In the genomic region with DNA sequence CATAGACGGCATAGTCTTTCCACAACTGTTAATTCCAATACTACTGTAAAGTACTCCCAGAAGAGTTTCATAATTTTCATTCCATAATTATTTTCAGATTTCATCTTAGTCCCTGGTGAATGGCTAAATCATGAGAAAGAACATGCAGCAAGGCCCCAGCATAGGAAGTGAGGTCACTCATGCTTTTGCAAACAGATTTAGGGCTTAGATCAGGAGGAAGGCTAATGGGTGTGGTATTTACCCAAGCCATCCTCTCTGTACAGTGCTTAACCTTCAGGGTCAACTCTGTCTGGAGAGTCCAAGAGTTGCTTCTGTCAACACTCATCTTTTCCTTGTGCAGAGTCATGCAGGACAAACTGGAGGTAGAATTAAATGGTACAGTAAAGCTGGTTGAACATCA, we compare ENCODE assay signal across 26 mouse cellular contexts.
DNase-seq lines count a peak whose midpoint lies in the region; ATAC-seq and TF ChIP-seq lines count a peak whose summit lies in the region.
"Had no signal": no experiment of that assay in that cellular context is flagged by ENCODE, and none has a peak within 500 bp of the region (broad histone marks: within the 10 kb centered on the region; RNA-seq: fewer than 3 reads in every experiment).

No protein-coding gene starts in this region.

- no peak overlapping the region for H3K4me2 ChIP-seq in kidney, embryonic 15.5 days
- H3K4me2 ChIP-seq: embryonic facial prominence, embryonic 12.5 days; embryonic facial prominence, embryonic 15.5 days; hindbrain, embryonic 13.5 days had no signal

- H3K27me3 ChIP-seq in kidney, adult 2 months (replicated peaks; ENCODE audit: control insufficient read depth, insufficient read depth, low read length), result no peaks in the 10 kb centered on the region
- H3K27me3 ChIP-seq in kidney, embryonic 15.5 days, result no peaks in the 10 kb centered on the region
- H3K27me3 ChIP-seq: CH12.LX; embryonic facial prominence, embryonic 12.5 days; embryonic facial prominence, embryonic 15.5 days; hindbrain, embryonic 13.5 days had no signal

- H3K9me3 ChIP-seq in kidney, embryonic 15.5 days (replicated peaks), result no peaks in the 10 kb centered on the region
- H3K9me3 ChIP-seq: embryonic facial prominence, embryonic 12.5 days; embryonic facial prominence, embryonic 15.5 days; G1E; heart, embryonic 10.5 days; hindbrain, embryonic 10.5 days; hindbrain, embryonic 13.5 days had no signal

- no peak overlapping the region for H3K4me3 ChIP-seq in kidney, adult 2 months (ENCODE audit: insufficient read depth, low read depth, low read length)
- no peak overlapping the region for H3K4me3 ChIP-seq in kidney, embryonic 15.5 days (replicated peaks)
- H3K4me3 ChIP-seq: embryonic facial prominence, embryonic 12.5 days; embryonic facial prominence, embryonic 15.5 days; gastrocnemius, adult 2 months; heart, embryonic 10.5 days; hindbrain, embryonic 10.5 days; hindbrain, embryonic 13.5 days had no signal

- H3K27ac ChIP-seq in kidney, adult 2 months (ENCODE audit: insufficient read depth, low read depth, low read length), result no peak overlapping the region
- no peak overlapping the region for H3K27ac ChIP-seq in kidney, embryonic 15.5 days
- H3K27ac ChIP-seq: embryonic facial prominence, embryonic 12.5 days; embryonic facial prominence, embryonic 15.5 days; gastrocnemius, adult 2 months; heart, embryonic 10.5 days; hindbrain, embryonic 10.5 days; hindbrain, embryonic 13.5 days had no signal

- no peak overlapping the region for H3K9ac ChIP-seq in kidney, embryonic 15.5 days
- H3K9ac ChIP-seq: embryonic facial prominence, embryonic 12.5 days; embryonic facial prominence, embryonic 15.5 days; forebrain, postnatal 0 days; hindbrain, embryonic 13.5 days had no signal

- 84% methylated on average over 1 of the region's 1 CpGs for WGBS in kidney, adult 2 months
- WGBS in kidney, embryonic 15.5 days, result 68% methylated on average over 1 of the region's 1 CpGs

- DNase-seq in embryo, embryonic 10 days (ENCODE audit: low spot score), result peak; percentile 7
- DNase-seq in embryo, embryonic 10.5 days (ENCODE audit: low spot score), result no peak
- DNase-seq in kidney, adult 2 months, result peak; percentile 13
- DNase-seq in kidney, postnatal 10 days, result peak; percentile 11
- no peak for DNase-seq in kidney, postnatal 25 days
- DNase-seq in 3T3-L1 (ENCODE audit: low read depth, low spot score), result peak; percentile 49
- DNase-seq: adrenal gland, adult 8-10 months; adrenal gland, postnatal 25 days; B cell, adult 2 months; cerebellum, adult 11-12 months; cerebellum, adult 8-10 months; cerebellum, postnatal 36 days; forebrain, postnatal 0 days; gastrocnemius, adult 2 months; gastrocnemius, postnatal 14 days had no signal

- TF ChIP-seq CTCF in kidney, adult 2 months (conservative IDR thresholded peaks at IDR 0.05; ENCODE audit: insufficient read depth, insufficient read length, low read depth, low read length), result no peak

- TF ChIP-seq POLR2A in kidney, adult 2 months (IDR thresholded peaks at IDR 0.05; ENCODE audit: low read depth, low read length), result no peak

- no peak for ATAC-seq in kidney, embryonic 15.5 days (replicated peaks; ENCODE audit: low FRiP score)
- ATAC-seq in activated CD4-positive, CD25-positive, alpha-beta regulatory T cell, adult 4 months, result no peak
- ATAC-seq: forebrain, embryonic 14.5 days; forebrain, postnatal 0 days; hindbrain, embryonic 16.5 days had no signal

- H3K4me1 ChIP-seq in kidney, adult 2 months (ENCODE audit: control insufficient read depth, insufficient read depth, low read length), result no peaks in the 10 kb centered on the region
- 0 out of 2 replicates have a peak, but pooled peaks cover 2% of the 10 kb centered on the region for H3K4me1 ChIP-seq in kidney, embryonic 15.5 days
- H3K4me1 ChIP-seq: embryonic facial prominence, embryonic 12.5 days; embryonic facial prominence, embryonic 15.5 days; heart, embryonic 10.5 days; hindbrain, embryonic 13.5 days had no signal

- no peaks in the 10 kb centered on the region for H3K36me3 ChIP-seq in kidney, adult 2 months (ENCODE audit: control insufficient read depth, insufficient read depth, low read length)
- no peaks in the 10 kb centered on the region for H3K36me3 ChIP-seq in kidney, embryonic 15.5 days
- H3K36me3 ChIP-seq: embryonic facial prominence, embryonic 12.5 days; embryonic facial prominence, embryonic 15.5 days; G1E; heart, embryonic 10.5 days; hindbrain, embryonic 10.5 days; hindbrain, embryonic 13.5 days had no signal

Comparison
In these comparisons a context has a peak if more than half of its experiments do, and no peak if none do; other contexts are left out.
1. DNase-seq: peak in embryo, embryonic 10 days (single experiment), kidney, adult 2 months (single experiment), kidney, postnatal 10 days (single experiment) and 3T3-L1 (single experiment); none in embryo, embryonic 10.5 days (single experiment) and kidney, postnatal 25 days (0 of 2).